Mouse (Mus musculus): Measurements from ENCODE around the gene Iqsec1.

The Iqsec1 gene

DNA sequence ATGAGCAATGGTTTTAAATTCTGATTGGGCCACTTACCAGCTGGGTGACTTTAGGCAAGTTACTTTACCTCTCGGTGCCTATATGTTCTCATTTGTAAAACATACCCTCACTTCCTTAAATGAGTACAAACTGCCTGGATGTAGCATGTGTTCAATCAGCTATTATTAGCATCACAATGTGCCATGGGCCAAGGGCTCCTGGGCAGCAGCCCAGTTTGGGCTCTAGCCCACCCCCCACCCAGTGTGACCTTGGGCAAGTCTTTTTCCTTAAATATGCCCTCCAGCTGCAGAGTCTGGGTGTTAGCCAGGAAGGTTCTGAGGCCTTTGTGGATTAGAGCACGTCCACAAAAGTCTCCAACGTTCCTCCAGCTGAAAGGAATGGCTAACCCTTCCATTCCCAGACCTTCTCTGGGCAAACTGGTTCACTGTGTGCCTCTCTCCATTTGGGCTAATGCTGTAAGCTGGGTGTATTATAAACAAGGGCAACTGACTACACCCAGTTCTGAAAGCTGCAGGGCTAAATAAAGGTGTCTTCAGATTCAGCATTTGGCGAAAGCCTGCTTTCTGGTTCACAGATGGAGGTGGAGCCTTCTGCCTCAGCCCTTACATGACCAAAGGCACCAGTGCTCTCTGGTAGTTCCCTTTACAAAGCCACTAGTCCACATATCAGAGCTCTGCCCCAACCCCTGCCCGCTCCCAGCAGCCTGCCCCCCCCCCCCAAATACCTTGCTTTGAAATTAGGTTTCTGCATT lies 101.3 kb downstream of the Iqsec1 start:
- DNase-seq: peak in 1 of 2 experiments; percentile 5

GRCm38 (mm10) chr6:90885626-90886025 lies 102.9 kb downstream of the Iqsec1 start:
- no peak for DNase-seq

DNA sequence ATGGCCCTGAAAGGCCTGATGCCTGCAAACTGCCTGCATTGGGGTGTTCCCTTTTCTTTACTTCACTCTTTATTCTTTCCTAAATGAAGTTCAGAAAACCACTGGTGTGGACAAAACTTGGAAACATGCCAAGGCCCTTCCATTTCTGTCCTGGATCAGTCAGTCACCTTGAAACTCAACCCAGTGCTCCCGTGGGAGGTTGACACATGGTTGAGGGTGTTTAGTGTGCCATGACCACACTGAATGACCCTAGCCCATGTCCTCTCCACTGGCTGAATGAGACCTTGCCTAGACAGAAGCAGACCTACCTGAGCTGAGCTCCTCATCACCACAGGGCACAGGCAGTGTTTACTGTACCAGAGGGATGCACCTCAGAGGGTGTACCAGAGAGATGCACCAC lies 103.9 kb downstream of the Iqsec1 start:
- DNase-seq: peak in 1 of 2 experiments; percentile 11

GRCm38 (mm10) chr6:90880975-90881374 lies 107.5 kb downstream of the Iqsec1 start:
- no peak for DNase-seq

GRCm38 (mm10) chr6:90880404-90880803 lies 108.1 kb downstream of the Iqsec1 start:
- DNase-seq: no peak

GRCm38 (mm10) chr6:90871581-90871980 lies 116.9 kb downstream of the Iqsec1 start:
- no peak for DNase-seq

GRCm38 (mm10) chr6:90868033-90868432 lies 120.5 kb downstream of the Iqsec1 start:
- DNase-seq: no peak

GRCm38 (mm10) chr6:90861370-90861769 lies 127.1 kb downstream of the Iqsec1 start:
- no peak for DNase-seq

GRCm38 (mm10) chr6:90857844-90858243 lies 130.6 kb downstream of the Iqsec1 start:
- no peak for DNase-seq

DNA sequence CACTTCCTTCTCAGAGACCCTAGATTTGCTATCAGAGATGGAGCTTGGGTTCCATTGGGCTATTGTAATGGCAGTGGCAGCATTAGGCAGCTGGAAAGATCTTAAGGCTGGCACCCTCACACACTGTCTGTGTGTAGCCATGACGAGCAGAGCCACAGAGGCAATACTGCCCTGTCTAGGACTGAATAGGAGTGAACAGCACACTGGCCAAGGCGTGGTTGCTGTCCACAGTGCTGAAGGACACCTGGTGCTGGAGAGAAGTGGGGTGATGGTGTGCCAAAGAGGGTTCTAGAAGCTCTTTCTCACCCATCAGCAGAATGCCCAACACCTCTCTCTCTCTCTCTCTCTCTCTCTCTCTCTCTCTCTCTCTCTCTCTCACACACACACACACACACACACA lies 136.1 kb downstream of the Iqsec1 start:
- peak in 1 of 2 experiments; percentile 13 for DNase-seq

GRCm38 (mm10) chr6:90848068-90848467 lies 140.4 kb downstream of the Iqsec1 start:
- peak in 1 of 2 experiments; percentile 22 for DNase-seq

- DNase-seq: no peak
Measured at GRCm38 (mm10) chr6:90847523-90847922, 141.0 kb downstream of the Iqsec1 start.

GRCm38 (mm10) chr6:90839972-90840371 lies 148.5 kb downstream of the Iqsec1 start:
- no peak for DNase-seq

DNA sequence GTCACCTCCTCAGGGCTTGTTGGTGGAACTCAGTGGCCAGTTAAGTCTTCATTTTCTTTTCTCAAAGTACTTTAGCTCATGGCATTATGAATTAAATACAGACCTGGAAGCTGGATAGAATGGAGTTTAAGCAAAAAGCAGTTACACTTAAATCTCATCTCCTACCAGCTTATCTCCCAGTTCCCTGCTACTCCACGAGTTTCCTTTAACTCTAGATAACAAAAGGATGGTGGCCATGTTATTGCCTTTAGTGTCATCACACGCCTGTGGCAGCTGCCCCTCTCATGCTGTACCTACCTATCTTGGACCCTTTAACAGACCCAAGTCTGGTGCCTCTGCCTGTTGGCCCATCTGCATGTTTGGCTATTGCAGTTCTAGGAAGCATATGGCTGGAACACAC lies 151.7 kb downstream of the Iqsec1 start:
- DNase-seq: no peak

DNA sequence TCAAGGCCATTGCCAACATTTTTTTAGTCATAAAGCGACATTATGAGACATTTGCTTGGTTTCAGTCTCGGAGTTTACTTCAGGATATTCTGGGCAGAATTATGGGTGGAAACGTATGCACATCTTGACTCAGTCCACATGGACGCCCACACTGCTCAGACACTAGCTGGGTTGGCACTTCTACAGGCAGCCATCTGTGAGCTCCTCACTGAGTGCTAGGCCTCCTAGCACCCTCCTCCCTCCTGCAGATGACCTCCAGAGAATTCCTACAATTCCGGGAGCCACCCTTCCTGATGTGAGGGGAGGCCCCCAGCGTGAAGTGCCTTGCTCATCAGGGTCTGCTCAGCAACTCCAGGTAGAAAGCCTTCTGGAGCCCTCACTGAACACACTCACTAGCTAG lies 158.9 kb downstream of the Iqsec1 start:
- DNase-seq: no peak

DNA sequence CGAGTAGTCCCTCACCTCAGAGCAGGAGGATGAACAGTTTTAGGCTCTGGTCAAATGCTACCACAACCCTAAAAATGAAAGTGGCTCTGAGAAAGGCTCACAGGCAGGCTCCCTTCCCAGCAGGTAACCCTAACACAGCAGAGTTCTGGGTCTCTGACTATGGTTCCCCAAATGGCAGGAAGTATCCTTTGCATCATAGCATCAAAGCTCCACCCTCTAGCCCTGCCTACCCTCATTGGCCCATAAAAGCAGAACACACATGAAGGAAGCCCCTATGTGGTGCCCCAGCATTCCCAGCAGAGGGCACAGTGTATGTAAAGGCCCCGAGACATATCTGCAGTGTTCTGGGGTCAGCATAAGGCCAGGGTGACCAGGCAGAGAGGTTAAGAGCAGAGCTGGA lies 163.4 kb downstream of the Iqsec1 start:
- no peak for DNase-seq

DNA sequence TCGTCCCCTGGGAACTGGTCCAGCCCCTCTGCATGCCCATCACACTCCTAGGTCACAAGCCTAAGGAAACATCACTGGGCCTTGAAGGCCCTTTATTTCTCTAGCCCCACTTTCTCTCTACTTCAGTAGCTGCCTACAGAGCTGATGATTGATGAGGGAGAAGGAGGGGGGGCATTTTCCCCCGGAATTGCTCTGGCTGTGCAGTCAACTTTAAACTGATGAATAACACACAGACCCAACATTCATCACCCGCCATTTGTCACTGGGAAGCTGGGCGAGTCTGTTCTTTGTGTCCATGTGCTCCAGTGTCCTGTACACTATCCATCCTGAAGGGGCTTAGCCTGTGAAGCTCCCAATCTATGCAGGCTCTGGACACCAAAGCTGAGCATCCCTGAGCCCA lies 165.2 kb downstream of the Iqsec1 start:
- DNase-seq: no peak

DNA sequence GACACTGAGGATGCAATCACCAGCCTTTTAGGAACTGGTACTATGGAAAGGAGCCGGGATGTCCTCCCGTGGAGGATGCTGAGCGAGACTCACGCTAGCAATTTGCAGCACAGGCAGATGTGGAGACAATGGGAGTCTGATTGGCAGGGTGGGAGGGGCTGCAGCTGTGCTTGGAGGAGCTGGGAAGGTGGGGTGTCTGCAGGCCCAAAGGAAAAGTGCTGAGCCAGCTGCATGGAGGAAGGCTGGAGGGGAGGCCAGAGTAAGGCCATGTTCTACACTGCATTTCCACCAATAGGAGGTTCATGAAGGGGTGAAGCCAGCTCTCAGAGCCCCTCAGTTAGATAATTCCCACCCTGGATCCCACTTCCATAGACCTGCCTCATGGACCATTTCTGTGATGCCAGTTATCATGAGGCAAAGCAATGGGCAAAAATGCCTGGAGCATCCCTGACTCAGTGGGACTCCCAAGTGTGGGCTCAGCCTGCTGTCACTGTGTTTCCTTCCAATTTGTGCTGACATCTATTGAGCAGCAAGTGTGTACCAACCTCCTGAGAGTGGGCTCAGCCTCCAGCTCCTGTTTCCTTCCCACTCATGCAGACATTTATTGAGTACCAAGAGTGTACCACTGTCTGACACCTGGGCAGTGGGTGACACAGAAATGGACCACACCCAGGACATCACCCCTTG lies 166.4 kb downstream of the Iqsec1 start:
- no peak for DNase-seq

GRCm38 (mm10) chr6:90819880-90820279 lies 168.6 kb downstream of the Iqsec1 start:
- peak in 1 of 2 experiments; percentile 11 for DNase-seq

GRCm38 (mm10) chr6:90818956-90819355 lies 169.5 kb downstream of the Iqsec1 start:
- peak; percentile 43 to 75 for DNase-seq

GRCm38 (mm10) chr6:90816551-90816950 lies 171.9 kb downstream of the Iqsec1 start:
- DNase-seq: no peak

DNA sequence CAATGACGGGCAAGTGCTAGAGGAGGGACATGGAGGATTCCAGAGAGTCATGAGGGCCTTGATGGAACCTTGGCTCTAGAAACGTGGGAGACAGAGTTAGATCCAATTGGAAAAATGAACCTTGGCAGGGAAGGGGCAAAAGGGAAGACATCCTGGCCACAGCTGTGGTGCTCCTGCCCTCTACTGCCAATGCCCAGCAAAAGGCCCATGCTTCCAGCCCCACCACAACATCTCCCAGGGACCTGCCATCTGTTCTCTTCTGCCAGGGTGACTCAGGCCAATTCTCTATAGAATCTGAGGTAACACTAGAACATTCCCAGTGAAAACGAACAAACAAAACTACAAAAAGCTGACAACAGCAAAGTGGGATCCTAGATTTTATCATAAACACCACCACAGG lies 173.1 kb downstream of the Iqsec1 start:
- DNase-seq: no peak

DNA sequence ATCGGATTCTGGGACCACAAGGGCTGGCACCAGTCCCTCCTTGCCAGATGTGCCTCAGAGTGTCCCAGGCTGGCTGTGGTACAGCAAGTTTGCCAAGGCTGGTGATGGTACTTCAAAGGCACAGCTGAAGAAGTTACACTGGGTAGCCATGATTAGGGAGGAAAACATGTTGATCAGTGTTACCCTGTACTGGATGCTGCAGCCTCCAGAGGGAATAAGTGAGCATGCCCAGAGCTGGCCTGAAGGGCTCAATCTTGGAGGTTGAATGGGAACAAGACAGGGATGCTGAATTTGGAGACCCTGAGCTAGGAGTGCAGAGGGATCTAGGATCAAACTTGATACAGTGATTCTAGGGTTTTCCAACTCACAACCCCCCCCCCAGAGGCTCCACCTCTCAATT lies 175.0 kb downstream of the Iqsec1 start:
- DNase-seq: no peak

DNA sequence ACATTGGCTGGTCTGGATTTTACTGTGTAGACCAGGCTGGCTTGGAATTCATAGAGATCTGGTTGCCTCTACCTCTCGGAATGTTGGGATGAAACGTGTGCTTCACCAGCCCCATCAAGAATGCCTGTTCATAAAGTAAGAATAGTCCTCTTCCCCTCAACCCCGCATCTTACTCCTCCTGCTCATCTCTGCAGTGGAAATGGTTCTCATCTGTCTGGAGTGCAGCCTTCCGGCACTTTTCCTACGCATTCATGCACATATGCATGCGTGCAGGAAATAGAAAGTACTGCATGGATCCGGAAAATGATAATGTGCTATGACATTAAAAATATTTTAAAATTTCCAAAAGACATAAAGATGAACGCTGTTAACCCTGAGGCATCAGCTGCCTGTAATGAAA lies 175.9 kb downstream of the Iqsec1 start:
- DNase-seq: no peak

GRCm38 (mm10) chr6:90812072-90812471 lies 176.4 kb downstream of the Iqsec1 start:
- DNase-seq: no peak

Measured in kidney, adult 8-10 months (tissue).